Mouse (Mus musculus) midbrain, embryonic 10.5 days (tissue): ENCODE data around the gene Padi2. TPM values are rescaled to one million over a fixed set of nuclear protein-coding genes. Genes with fewer than 3 reads are reported as not detected.

Experiments used
- DNase-seq: peaks from one replicate; pipeline ENCODE4 v3.0.0-alpha.2; 2017; ENCODE audit warnings: low spot score
- H3K27ac ChIP-seq: fragments of 300-500 bp; sonication (generic); replicated peaks from 2 replicates; pipeline ENCODE4 v1.5.1; 2016; ENCODE audit warnings: mild to moderate bottlenecking
- H3K27me3 ChIP-seq: fragments of 300-500 bp; sonication (generic); 2 replicates; pipeline ENCODE4 v1.6.1; 2016; ENCODE audit warnings: low read depth, mild to moderate bottlenecking; ENCODE audit not compliant: poor library complexity, severe bottlenecking
- H3K36me3 ChIP-seq: fragments of 300-500 bp; sonication (generic); 2 replicates; pipeline ENCODE4 v1.6.1; 2016; ENCODE audit warnings: mild to moderate bottlenecking, moderate library complexity
- H3K4me1 ChIP-seq: fragments of 300-500 bp; sonication (generic); 2 replicates; pipeline ENCODE4 v1.6.1; 2016
- H3K4me3 ChIP-seq: fragments of 300-500 bp; sonication (generic); 2 replicates; pipeline ENCODE4 v1.5.1; 2016; ENCODE audit warnings: mild to moderate bottlenecking, moderate library complexity
- H3K9me3 ChIP-seq: fragments of 300-500 bp; sonication (generic); replicated peaks from 2 replicates; pipeline ENCODE4 v1.6.1; 2016; ENCODE audit warnings: mild to moderate bottlenecking
- WGBS: fragments of 180-500 bp; shearing (Covaris S2); methylation state at CpG from one replicate; pipeline ENCODE4 v1.1.7; 2016; 5-methylcytosine and 5-hydroxymethylcytosine counted together
- polyA plus RNA-seq: library from polyadenylated mRNA; unstranded; fragments of >200 nt; fragmentation: Nextera tagmentation; extraction: Ambion mirVana; gene quantifications from 2 replicates; pipeline ENCODE4 v1.2.1, GENCODE M21; 2016

The Padi2 gene
- 0.15 and 1.4 TPM in 2 replicates for polyA plus RNA-seq

DNA sequence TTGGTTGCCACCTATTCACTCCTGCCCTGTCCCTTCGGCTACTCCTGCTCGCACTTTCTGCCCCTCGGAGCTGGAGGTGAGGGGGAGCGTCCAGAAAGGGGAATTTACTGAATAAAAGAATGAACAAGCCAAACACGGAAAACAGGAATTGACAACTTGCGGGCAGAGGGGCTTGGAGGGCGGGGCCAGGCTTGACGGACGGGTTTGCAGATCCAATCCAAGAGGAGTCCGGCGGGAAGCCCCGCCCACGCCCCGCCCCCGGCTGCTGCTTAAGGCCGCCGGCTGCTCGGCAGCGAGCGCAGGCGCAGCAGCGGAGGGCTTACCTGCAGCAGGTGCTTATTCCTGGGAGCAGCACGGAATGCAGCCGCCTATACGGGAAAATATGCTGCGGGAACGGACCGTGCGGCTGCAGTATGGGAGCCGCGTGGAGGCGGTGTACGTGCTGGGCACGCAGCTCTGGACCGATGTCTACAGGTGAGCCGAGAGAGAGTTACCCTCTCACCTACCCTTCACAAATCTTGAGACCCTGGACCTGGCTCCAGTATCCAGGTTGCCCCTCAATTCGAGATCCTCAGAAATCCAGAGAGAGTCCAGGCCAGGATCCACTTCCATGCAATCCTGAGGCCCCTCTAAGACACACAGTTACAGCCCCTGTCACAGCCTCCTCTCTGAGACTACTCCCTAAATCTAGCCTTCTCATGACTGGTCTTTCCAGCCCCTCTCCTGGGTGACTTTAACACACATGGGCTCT, at the start of gene Padi2:
TSS of gene Padi2 (plus strand) at position 269 of the 751 bp plus-strand sequence.
- Histone ChIP-seq H3K4me1 (peaks cover 33% of the 10 kb centered on the region), H3K27ac (no peak within 1 kb of the TSS), H3K27me3 (peaks cover 70% of the 10 kb centered on the region), H3K4me3 (peak within 1 kb of the TSS; percentile 55), H3K36me3 (no peaks in the 10 kb centered on the region), H3K9me3 (no peaks in the 10 kb centered on the region)
- WGBS = 3% methylated on average over 37 of the region's 37 CpGs
- peak; percentile 85 for DNase-seq

DNA sequence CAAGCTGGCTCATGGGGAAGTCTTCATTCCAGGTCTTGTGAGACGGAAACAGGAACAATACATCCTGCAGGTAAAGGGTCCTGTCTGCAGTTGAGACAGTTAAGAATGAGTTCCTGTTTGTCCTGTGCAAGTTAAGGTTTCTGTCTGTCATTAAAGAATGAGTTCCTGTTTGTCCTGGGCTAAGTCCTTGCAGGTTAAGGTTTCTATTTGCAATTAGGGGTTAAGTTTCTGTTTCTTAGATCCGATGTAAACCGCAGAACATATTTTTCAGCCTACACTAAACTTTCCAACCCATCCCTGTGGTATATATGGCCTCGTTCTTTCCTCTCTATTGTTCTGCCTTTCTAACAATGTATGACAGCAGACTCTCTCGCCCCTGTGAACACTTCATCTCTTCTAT, 49.1 kb upstream of the Padi2 start:
- no peaks in the 10 kb centered on the region for H3K36me3 ChIP-seq
- DNase-seq = no peak

DNA sequence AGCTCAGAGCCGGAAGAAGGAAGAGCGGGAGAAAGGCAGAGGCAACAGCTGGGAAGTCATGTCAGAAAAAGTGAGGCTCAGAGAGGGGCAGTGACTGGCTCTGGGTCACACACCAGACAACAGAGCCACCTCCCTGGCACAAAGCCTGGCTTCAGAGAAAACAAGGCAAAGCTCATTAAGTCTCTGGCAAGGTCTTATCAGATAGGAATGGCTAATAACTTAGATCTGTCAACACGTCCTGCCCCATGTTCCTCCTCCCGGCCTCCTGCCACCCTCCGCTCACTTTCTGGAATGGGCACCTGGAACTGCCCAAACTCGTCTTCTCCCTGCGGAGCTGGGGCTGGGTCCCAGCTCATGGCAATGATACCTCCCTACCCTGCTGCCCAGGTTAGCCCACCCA, 48.3 kb upstream of the Padi2 start:
- DNase-seq = no peak
- Histone ChIP-seq H3K9me3 (no peaks in the 10 kb centered on the region), H3K36me3 (no peaks in the 10 kb centered on the region), H3K4me1 (peaks cover 14% of the 10 kb centered on the region), H3K4me3 (no peak overlapping the region), H3K27me3 (no peaks in the 10 kb centered on the region; the same call in 1 of the 2 replicates), H3K27ac (0 out of 2 replicates have a peak overlapping the region, but pooled peaks have one; percentile 28)
- 85% methylated on average over 7 of the region's 7 CpGs for WGBS

More for the DNA sequence above, 49.1 kb upstream of the Padi2 start:
- Histone ChIP-seq H3K4me3 (no peak overlapping the region), H3K27me3 (no peaks in the 10 kb centered on the region; the same call in 1 of the 2 replicates), H3K9me3 (no peaks in the 10 kb centered on the region), H3K4me1 (peaks cover 14% of the 10 kb centered on the region), H3K27ac (no peak overlapping the region)
- WGBS = 85% methylated on average over 5 of the region's 5 CpGs

DNA sequence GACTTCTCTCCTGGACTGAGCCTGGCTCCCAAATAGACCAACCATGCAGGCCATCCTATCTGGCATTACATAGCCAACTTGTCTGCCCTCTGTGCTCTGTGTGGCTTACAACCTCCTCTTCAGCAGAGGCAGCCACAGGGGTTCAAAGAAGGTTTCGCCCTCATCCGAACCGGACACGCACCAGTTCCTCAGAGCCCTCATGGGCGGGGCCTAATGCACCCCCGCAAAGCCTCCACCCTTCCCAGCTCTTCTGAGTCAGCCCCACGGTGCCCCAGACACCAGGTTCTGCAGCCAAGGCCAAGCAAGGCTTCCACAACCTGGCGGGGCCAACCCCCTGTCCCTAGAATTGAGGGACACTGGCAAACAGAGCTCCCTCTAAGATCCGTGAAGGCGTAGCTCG, 46.9 kb upstream of the Padi2 start:
- peak overlapping the region; percentile 3; the same call in 1 of the 2 replicates for H3K27ac ChIP-seq
- WGBS = 79% methylated on average over 11 of the region's 11 CpGs
- H3K4me1 ChIP-seq = peaks cover 5% of the 10 kb centered on the region; the same call in 1 of the 2 replicates
- H3K4me3 ChIP-seq = no peak overlapping the region
- H3K27me3 ChIP-seq = no peaks in the 10 kb centered on the region; the same call in 1 of the 2 replicates
- H3K36me3 ChIP-seq = no peaks in the 10 kb centered on the region
- H3K9me3 ChIP-seq = no peaks in the 10 kb centered on the region
- DNase-seq = no peak

DNA sequence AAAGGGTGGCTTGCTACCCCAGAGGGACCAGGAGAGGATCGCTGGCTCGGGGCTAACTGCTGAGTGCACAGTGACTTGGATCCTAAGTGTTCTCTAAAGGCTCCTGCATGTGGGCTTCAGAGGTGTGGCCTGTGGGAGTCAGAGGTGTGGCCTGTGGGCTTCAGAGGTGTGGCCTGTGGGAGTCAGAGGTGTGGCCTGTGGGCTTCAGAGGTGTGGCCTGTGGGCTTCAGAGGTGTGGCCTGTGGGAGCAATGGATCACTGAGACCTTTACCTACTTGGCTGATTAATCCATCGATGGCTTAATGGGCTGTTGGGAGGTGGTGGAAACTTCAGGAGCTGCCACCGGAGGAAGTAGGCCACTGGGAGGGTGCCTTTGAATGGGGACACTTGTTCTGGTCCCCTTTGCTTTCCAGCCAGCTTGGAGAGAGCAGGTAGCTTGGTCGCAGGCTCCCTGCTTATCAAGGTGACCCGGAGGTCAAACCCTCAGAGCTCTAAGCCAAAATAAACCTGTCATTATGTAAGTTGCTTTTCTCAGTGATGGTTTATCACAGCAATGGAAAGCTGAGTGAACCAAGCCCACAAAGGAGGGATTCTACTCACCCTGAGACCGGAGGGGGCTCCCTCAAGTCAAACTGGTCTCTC, 45.9 kb upstream of the Padi2 start:
- Histone ChIP-seq H3K36me3 (no peaks in the 10 kb centered on the region), H3K4me1 (peaks cover 5% of the 10 kb centered on the region; the same call in 1 of the 2 replicates), H3K27me3 (no peaks in the 10 kb centered on the region; the same call in 1 of the 2 replicates), H3K4me3 (no peak overlapping the region), H3K9me3 (no peaks in the 10 kb centered on the region), H3K27ac (0 out of 2 replicates have a peak overlapping the region, but pooled peaks have one; percentile 52)
- WGBS = 65% methylated on average over 7 of the region's 7 CpGs
- no peak for DNase-seq

DNA sequence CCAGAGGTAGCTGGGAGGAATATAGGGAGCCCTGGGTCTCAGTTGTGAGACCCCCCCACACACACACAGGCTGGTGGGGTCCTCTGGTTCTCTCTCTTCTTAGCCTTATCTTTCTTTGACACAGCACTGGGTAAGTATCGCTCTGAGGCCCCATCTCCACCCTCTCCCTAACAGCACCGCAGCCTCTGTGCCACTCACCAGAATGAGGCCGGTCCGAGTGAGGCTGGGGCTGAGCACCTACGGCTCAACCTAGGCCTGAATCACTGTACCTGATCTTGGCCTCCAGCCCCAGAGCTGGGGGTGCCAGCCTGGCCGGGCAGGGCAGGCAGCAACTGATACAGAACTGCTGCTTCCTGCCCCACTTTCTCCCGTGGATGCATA, 45.4 kb upstream of the Padi2 start:
- WGBS = 93% methylated on average over 7 of the region's 7 CpGs

DNA sequence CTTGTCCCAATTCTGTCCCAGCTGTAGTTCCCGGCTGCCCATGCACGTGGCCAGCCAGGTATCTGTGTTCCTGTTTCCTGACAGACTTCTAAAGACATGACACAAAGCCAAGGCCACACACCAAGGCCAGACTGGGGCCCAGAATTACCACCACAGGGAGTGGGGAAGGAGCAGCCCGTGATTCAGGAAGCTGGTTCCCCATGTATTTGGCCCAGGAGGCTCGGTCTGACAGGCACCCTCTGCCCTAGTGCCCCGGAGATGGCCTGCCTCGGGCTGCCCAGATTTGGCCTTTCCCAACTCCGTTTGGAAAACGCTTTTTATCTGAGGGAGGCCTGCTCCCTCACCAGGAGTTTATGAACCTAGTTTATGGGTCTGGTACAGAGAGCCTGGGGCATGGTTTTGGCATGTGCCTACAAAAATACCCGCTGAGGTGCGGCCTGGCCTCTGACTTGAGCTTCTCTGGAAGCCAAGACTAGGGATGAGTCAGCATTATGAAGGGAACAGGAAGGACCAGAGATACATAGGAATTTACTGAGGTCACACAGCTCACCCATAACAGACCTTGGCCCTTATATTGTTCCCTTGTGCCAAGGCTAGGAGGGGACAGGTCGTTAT, 44.0 kb upstream of the Padi2 start:
- Histone ChIP-seq H3K27ac (no peak overlapping the region), H3K27me3 (no peaks in the 10 kb centered on the region; the same call in 1 of the 2 replicates), H3K36me3 (no peaks in the 10 kb centered on the region), H3K4me3 (no peak overlapping the region), H3K9me3 (no peaks in the 10 kb centered on the region), H3K4me1 (peaks cover 5% of the 10 kb centered on the region; the same call in 1 of the 2 replicates)
- 85% methylated on average over 11 of the region's 11 CpGs for WGBS
- DNase-seq = no peak

More for the DNA sequence above, 45.4 kb upstream of the Padi2 start:
- H3K4me3 ChIP-seq = no peak overlapping the region
- H3K36me3 ChIP-seq = no peaks in the 10 kb centered on the region
- H3K4me1 ChIP-seq = peaks cover 5% of the 10 kb centered on the region; the same call in 1 of the 2 replicates
- DNase-seq = no peak
- no peaks in the 10 kb centered on the region for H3K9me3 ChIP-seq
- no peaks in the 10 kb centered on the region; the same call in 1 of the 2 replicates for H3K27me3 ChIP-seq
- H3K27ac ChIP-seq = peak overlapping the region; percentile 52; the same call in 1 of the 2 replicates

DNA sequence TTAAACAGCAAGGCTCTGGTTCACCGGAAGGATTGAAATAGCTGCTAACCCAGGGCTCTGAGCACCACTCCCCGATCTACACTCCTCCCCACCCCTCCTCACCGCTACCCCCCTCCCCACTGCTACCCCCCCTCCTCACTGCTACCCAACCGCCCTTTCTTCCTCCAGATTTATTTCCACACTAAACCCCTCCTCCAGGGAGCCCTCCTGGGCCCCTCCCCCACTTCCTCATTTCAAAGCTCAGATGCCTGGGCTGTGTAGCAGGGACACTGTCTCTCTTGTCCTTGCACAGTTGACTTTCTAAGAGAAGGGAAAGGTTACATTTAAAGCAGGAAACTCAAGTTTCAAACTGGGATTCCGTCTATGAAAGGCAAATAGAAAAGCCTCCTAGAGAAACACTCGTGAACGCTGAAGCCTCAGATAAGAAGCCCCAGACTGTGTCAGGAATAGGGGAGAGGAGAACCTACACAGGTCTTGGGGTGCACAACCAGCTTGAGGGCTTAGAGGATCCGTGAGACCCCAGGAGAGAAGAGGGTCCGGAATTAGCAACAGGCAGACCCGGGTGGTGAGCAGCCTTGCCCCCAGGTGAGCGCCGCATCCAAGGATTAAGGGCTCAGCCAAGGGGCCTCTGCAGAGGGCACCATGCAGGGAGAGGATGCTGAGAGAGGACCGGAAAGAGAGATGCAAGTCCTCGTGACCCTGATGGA, 37.5 kb upstream of the Padi2 start:
- H3K27ac ChIP-seq = peak overlapping the region; percentile 25; the same call in 1 of the 2 replicates
- peak overlapping the region; percentile 32 for H3K4me3 ChIP-seq
- H3K4me1 ChIP-seq = peaks cover 16% of the 10 kb centered on the region
- peaks cover 9% of the 10 kb centered on the region for H3K9me3 ChIP-seq
- no peaks in the 10 kb centered on the region for H3K36me3 ChIP-seq
- H3K27me3 ChIP-seq = peaks cover 12% of the 10 kb centered on the region
- WGBS = 3% methylated on average over 14 of the region's 14 CpGs
- peak; percentile 29 for DNase-seq

DNA sequence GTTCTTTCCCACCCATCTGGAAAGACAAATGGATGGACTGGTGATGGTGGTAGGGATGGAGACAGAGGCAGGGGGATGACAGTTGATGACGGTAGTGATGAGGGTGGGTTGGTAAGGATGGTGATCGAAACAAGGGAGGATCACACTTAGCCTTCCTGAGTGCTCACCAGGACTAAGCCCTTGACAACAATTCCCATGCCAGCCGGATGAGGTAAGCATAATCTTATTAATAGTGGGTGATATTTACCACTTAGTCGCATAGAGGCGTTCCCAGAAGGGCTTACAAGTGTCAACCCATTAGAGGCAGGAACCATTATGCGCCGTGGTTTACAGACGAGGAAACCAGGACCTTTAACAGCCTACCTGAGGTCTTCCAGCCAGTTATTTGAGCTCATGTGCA, 36.2 kb upstream of the Padi2 start:
- H3K27ac ChIP-seq = no peak overlapping the region
- DNase-seq = no peak

DNA sequence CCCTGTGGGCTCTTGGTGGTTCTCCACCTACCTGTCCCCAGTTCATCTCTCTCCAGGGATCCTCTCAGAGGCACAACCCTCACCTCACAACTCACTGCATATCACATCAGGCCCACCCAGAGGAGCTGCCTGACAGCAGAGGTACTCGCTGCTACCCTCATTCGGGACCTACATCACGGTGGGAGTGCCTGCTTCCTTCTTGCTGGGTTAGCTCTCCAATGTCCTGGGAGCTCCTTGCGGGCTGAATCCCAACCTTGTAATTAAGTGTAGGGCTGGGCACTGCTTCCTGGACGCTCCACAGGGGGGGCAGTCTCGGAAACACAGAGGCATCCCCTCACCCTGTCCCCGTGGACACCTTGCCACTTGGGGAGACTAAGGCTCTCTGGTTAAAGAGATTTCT, 35.3 kb upstream of the Padi2 start:
- H3K4me3 ChIP-seq = no peak overlapping the region
- H3K4me1 ChIP-seq = peaks cover 16% of the 10 kb centered on the region
- peaks cover 15% of the 10 kb centered on the region for H3K9me3 ChIP-seq
- no peak for DNase-seq
- H3K27me3 ChIP-seq = peaks cover 12% of the 10 kb centered on the region
- 87% methylated on average over 7 of the region's 7 CpGs for WGBS
- H3K27ac ChIP-seq = no peak overlapping the region
- no peaks in the 10 kb centered on the region for H3K36me3 ChIP-seq

More for the DNA sequence above, 36.2 kb upstream of the Padi2 start:
- peaks cover 12% of the 10 kb centered on the region for H3K27me3 ChIP-seq
- H3K36me3 ChIP-seq = no peaks in the 10 kb centered on the region
- 92% methylated on average over 8 of the region's 8 CpGs for WGBS
- H3K4me3 ChIP-seq = no peak overlapping the region
- peaks cover 16% of the 10 kb centered on the region for H3K4me1 ChIP-seq
- H3K9me3 ChIP-seq = peaks cover 15% of the 10 kb centered on the region

DNA sequence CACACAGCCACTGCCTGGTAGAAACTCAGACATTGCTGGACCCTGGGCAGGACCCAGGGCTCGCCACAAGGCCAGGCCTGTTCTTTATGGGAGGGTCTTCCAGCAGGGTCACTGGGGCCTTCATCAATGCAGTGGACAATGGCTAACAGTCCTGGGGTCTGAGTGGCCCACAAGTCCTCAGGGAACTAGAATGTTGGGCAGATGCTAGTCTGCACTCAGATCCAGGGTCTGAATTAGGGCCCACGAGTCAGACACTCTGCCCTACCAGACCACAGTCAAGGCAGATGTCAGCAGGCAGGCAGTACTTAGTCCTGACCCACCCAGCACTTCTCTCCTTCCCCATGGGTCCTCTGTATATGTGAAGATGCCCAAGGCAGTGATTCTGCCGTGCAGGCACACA, 34.8 kb upstream of the Padi2 start:
- WGBS = 89% methylated on average over 3 of the region's 3 CpGs
- Histone ChIP-seq H3K27ac (no peak overlapping the region), H3K4me3 (no peak overlapping the region), H3K9me3 (peaks cover 15% of the 10 kb centered on the region), H3K27me3 (peaks cover 12% of the 10 kb centered on the region), H3K36me3 (no peaks in the 10 kb centered on the region), H3K4me1 (peaks cover 16% of the 10 kb centered on the region)
- DNase-seq = no peak
